Mouse (Mus musculus) right cerebral cortex, postnatal 10 days (tissue): ENCODE results near the gene Fam172a.

Source experiments
- DNase-seq, 2 experiments: peaks; one replicate each; pipeline ENCODE4 v3.0.0; 2021; ENCODE audit warnings: low spot score in 2 of 2

Fam172a gene

DNA sequence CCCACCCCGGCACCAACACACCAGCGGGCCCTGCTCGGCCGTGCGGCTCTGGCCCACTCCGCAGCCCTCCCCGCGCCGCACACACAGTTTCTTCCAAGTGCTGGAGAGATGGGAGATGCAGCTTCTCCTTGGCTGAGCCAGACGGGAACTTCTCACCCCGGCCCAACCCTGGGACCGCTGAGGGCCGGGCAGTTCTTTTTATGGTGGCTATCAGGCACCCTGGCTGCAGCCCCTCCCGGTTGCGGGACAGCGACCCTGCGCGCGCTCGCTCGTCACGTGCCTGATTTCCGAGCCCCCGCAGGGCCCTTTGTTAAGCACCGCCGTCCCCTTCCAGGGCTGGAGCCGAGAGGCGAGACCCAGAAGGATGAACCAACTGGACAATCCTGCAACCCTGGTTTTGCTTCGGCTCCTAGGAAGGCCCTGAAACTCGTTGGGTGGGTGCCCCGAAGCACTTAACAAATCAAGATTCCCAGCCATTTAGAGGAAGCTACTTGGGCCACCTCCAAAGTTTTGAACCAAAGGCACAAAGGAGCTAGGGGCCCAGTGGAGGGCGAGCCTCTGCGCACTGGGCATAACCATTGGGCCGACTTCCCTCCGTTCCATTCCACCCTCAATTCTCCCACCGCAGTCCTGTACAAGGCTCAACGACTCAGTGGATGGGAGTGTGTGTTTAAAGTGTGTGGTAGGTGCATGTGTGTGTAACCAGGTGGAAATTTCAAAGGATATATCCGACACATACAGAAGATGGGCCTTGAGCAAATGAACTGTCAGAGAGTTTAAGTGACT lies 477.7 kb downstream of the Fam172a start:
- DNase-seq, result peak in 1 of 2 experiments; percentile 58

DNA sequence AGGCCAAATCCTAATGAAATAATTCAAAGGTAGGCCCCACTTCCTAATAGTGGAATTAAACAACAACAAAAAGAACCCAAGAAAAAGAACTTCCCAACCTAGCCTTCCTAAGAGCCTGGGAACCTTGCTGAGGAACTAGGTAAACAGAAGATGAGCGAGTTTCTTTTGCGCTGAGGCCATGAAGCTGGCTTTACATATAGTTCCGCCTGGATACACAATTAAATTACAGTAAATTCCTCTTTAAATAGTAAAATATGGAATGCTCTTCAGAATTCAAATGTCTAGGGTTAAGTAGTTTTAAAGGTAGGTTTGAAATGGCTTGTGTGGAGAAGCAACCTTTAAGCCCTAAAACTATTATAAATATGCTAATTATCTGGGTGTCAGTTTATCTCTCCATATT lies 478.4 kb downstream of the Fam172a start:
- DNase-seq, result no peak

DNA sequence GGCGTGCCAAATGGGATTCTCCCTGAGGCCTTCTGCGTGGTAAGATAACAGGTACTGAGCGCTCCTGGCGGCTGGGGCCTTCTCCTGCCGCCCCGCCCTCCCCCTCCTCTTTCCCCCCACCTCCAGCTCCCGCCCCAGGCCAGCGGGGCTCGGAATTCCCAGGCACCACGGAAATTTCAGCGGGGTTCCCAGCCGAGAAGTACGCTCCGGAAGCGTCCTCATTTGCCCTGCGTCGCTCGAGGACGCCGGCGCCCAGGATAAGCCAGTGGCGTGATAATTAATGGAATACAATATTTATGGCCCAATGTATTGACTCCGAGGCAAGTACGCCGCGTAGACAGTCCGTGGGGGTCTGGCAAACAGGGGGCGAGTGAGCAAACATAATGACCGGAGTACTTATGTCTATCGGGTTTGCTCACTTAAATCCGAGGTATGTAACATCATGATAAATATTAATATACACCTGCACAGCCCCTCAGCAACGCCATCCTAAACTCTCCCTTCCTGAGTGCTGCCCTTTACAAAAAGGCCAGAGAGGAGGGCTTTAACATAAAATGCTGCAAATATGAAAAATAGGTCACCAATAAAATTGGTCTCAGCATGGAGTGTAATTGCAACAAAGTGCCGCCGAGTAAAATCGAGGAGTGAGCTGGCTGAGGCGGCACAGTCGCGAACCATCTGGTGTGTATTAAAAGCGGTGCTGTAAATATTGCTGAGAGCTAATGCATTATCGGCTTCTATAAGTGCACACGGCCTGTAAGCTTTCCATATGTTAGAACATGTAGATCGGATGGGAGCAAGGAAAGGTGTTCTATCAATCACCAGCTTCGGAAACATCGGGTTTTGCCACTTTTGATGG lies 479.5 kb downstream of the Fam172a start:
- peak; percentile 57 to 67 for DNase-seq

DNA sequence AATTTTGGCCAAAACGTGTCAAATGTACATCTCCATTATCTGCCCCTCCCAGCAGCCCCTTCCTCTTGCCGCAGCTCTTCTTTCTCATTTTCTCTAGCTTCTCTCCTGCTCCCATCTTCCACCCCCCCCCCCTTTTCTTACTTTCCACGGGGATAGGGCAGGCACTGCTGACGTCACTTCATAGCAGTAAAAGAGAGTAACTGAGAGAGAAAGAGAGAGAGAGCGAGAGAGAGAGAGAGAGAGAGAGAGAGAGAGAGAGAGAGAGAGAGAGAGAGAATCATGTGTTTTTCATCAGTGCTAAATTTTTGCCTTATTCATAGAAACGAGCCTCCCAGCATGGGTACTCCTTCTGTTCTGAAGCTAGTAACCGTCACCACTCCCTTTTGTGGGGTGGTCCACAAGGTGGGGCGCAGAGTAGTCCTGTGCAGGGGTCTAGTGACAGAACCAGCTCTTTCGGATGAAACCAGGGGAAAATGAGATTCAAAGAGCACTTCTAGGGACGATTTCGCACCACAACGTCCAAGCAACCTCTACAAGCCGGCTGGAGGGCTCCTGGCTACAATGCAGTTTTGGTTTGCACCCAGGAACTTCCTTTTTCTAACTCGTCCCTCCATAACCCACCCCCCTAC lies 480.2 kb downstream of the Fam172a start:
- peak in 1 of 2 experiments; percentile 48 for DNase-seq

DNA sequence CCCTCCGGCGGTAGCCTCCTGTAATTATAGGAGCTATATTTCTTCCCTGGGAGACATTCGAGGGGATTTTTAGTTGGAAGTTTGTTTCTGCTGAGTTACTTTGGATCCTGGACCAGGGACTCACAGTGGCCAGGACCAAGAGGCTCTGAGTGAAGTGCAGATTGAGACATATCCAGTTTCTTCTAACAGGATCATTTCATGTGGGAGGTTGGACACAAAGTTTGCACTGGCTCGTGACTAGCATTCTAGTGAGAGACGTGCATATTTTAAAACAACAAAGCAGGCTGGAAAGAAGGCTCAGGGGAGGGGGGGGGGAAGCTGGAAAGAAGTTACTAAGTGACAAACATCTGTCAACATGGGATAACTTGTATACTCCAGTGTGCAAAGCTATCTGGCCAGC lies 481.2 kb downstream of the Fam172a start:
- peak in 1 of 2 experiments; percentile 29 for DNase-seq

DNA sequence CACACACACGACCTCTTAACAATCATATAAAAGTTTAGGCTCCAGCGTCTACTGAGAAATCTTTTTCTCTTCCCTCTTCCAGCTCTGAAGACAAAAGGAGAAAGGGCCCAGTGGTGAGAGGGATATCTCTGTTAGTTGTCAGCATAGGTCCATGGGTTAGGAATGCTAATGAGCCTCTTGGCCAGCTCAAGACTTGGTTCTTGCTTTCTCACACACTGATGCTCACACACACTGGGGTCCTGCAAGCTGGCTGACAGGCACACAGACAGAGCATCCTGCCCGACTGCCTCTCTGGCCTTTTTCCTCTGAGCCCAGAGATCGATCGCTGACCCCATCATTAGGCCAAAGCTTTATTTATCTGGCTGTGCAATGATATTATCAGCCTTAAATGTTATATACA lies 482.2 kb downstream of the Fam172a start:
- DNase-seq, result peak in 1 of 2 experiments; percentile 56

DNA sequence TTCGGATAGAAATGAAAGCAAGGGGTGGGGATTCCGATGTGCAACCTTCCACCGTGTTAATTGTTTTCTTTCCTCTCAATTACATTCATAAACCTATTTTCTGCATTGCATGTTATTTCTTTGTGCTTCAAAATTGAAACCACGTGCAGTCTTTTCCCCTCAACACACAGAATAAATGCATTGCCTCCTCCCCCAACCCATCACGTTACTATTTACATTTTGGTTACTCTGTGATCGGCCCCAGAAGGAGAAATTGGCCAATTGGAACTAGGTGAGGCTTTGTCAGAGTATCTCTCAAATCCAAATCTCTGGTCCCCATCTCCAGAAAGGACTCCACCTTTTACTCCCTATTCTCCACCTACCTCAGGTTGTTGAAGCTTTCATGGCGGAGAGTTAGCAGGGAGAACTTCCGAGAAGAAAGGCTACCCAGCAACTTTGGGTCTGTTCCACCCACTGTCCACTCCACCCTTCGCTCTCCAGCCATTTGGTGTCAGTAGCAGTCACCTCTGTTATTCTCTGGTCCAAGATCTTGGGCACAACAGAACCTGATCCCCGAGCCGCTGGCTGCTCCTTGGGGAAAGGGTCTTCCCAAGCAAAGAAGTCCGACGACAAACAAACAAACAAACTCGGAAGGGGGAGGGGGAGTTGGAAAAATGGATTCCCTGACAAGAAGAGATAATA lies 483.1 kb downstream of the Fam172a start:
- DNase-seq, result peak in 1 of 2 experiments; percentile 29

DNA sequence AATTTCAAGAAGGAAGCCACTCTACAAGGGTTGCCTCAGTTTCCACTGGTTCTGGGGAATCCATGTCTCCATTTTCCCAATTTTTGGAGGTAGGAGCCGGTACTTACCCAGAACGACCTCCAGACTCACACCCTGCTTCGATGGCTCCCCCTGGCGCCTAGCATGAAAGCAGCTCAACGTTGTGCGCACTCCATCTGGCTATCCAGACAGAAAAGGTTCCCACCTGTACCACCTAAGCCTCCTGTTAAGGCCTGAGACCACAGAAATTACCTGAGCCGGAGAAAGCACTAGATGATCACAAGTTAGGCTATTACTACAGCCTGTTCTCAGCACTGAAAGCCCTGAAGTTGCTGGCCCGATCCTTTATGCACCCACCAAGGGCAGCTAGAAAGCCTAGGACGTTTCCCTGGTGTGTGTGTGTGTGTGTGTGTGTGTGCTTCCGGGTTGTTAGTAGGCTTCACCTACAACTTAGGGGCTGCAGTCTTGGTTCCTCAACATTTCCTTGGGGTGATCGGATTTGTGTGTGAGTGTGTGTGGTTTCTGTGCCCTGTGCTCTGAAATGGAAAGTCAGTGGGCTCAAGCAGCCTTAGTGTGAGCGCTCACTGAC lies 484.6 kb downstream of the Fam172a start:
- DNase-seq, result peak in 1 of 2 experiments; percentile 43

DNA sequence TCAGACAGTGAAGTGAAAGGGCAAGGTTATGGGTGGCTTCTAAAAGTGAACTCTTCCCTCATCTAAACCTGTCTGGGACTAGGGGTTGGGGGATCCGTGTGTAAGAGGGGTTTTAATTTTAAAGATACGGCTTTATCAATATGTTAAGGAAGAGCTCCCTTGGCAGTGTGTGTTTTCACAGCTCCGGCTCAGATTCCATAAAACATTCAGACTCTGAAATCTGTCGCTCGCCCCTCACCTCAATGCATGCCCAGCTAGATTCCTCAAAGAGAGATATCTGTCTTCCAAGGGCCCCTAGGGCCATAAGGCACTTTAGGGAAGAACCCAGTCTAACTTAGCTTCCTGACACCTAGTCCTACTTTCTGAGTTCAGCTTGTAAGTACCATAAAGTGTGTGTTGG lies 486.0 kb downstream of the Fam172a start:
- peak in 1 of 2 experiments; percentile 17 for DNase-seq

DNA sequence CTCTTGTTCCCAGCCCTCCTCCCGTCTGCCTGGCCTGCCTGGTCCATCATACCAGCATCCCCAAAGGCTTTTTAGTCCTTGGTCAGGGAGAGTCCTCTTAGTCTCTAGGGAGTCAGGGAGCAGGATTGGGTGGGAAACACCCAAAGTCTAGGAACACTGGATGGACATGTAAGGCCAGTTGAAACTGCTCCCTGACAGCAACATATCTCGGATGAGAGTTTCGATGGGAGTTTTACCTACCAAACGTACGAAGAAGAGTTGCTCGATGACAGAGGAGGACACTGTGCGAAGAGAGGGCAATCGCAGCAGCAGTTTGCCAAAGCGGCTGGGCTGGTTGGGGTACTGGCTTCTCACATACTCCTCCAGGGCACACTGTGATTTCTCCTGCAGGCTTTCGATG lies 487.8 kb downstream of the Fam172a start:
- DNase-seq, result peak in 1 of 2 experiments; percentile 25

DNA sequence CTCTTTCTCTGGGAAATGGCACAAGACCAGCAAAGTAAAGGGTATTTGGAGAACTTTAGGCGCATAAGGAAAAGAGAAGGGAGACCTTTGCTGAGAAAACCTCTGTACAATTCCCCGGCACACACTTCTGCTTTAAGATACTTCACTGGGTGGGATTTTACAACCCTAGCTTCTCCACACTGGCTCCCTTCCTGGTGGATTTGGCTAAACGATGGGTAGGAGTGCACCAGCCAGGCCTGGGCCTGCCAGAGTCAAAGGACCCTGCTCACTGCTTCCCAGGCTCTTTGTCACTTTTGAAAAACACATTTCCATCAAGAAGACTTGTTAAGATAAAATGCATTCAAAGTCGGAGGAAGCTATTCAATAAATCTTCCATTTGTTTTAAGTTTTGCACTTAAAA lies 491.4 kb downstream of the Fam172a start:
- peak; percentile 57 to 58 for DNase-seq

DNA sequence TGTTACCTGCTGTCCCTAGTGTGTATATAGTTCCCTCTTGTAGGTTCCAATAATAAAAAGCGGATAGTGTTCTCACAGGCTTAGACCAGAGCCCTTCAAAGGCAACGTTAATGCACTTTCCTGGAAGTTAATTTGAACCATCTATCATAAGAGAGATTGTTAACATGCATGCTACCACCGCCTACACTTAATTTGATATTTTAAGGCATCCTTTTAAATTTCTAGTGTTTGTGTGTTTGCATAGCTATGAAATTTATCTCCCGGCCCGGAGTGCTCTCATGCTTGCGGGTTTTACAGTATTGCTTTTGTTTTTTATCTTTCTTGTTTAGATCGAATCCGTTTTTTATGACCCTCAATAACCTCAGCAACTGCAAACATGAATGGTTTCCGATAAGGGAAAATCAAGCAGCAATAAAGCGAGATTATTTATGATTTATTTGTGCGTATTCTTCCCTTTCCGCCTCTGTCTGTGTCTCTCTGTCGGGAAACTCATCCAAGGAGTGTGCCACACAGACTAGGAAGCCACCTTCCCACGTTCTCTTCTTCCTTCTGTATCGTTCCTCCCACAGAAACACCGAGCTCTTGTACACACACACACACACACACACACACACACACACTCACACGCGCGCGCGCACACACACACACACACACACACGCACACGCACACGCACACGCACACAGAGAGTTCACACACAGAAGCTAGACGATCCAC lies 492.5 kb downstream of the Fam172a start:
- DNase-seq, result peak in 1 of 2 experiments; percentile 15

DNA sequence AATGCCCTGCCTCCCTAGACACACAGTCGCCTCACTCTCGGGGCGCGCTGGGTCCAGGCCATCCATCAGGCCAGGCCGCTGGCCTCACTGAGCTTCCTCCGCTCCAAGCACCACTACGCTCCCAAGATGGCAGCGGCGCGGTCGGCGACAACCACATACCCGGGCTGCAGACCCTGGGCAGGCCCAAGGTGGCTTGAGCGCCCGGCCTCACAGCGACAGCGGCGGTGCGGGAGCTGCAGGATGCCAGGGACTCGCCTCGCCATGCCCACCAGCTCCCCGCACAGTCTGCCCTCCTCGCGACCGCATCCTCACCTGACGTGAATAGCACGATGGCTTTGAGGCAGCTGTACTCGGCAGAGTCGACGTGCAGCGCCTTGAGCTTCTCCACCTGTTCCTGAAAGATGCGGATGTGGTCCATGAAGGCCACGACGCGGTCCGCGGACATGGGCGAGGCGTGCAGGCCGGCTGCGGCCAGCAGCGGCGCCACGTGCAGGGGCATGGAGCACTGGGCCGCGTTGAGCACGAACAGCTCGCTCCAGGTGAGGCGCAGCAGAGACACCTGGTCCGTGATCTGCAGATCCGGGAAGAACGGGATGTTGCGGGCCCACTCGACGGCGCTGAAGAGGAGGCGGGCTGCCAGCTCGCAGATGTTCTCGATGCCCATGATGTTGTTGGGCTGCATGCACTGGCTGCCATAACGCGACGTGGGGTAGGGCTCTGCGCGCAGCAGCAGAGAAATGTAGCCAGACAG lies 493.2 kb downstream of the Fam172a start:
- peak; percentile 58 to 60 for DNase-seq

DNA sequence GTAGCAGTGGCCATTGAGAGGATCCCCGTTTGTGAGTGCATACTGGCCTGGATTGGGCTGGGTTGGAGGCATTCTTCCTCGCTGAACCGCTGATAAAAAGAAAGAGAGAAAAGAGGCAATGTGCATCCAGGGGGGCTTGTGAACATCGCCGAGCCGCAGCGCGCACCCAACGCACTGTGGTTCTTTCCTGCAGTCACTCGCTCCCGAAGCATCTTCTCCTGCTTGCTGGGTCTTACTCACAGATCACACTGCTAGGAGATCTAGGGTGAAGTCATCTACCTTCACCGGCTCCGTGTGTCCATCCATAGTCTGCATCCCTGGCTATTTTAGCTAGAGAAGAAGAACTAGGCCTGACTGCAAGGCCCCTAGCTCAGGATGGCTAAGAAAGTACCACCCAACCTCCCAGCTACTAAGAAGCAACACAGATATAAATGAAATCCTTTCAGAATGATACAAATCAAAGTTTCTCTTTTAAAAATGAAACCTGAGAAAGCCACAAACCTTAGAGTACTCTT lies 493.8 kb downstream of the Fam172a start:
- peak; percentile 50 to 52 for DNase-seq

DNA sequence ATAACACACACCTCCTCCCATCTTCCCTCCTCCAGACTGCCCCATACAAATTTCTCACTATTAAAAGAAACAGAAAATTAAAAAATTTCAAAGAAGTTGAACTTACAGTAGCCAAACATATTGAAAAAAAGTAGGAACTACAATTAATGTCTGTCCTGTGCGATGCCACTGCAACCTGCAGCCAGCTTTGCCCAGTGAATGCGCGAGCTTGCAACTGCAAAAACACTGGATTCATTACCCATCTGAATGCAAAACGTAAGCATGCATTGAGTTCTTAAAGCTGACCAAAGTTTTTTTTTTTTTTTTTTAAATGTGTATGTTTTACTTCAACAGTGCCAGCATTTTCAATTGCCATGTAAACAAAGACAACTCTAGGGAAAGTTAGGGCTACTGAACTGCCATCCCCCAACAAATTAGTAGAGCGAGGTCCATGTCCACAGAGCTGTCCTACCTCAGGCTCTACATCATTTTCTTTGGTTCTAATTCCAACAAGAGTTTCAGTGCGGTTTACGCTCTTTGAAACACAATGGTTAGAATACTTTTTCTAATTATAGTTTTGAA lies 494.5 kb downstream of the Fam172a start:
- DNase-seq, result peak; percentile 28 to 30

DNA sequence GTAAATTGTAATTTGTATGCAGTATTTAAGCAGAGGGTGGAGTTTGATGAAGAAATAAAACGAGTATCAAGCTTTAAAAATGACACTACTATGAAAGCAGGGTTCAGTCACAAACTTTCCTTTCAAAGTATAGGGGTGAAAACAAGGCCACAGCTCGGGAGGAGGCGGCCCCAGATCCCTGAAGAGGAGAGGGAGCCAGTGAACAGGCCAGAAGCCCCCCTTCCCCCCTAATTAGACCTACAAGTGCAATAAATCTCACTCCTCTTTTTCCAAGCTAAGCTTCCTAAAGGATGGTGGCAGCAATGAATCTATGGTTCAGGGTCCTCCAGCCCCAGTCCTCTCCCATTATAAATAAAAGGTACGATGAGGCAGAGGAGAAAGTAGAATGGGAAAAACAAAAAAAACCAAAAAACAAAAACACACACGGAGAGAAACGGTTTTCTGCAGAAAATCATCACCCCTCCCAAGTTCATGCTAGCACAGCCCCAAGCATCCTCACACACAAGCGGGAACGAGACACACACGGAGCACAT lies 495.5 kb downstream of the Fam172a start:
- peak; percentile 28 to 34 for DNase-seq

DNA sequence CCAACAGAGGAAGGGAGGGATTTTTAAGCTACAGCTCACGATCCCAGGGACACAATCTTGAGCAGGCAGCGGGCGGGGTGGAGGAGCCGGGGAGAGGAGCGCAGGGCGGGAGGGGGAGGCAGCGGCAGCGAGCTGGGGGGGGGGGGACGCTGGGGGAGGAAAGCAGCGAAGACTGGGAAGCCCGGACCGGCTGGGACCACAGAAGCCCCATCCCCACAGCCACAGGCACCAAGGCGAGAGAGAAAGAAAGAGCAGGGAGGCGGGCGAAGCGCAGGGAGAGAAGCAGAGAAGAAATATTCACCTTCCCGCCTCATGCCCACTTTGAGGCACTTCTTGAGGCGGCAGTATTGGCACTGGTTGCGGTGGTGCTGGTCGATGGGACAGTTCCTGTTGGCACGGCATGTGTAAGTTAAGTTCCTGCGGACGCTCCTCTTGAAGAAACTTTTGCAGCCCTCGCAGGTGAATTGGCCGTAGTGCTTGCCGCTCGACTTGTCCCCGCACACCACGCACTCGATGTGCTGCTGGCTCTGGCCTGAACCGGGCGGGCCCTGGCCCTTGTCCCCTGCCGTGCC lies 496.1 kb downstream of the Fam172a start:
- peak; percentile 46 to 56 for DNase-seq

DNA sequence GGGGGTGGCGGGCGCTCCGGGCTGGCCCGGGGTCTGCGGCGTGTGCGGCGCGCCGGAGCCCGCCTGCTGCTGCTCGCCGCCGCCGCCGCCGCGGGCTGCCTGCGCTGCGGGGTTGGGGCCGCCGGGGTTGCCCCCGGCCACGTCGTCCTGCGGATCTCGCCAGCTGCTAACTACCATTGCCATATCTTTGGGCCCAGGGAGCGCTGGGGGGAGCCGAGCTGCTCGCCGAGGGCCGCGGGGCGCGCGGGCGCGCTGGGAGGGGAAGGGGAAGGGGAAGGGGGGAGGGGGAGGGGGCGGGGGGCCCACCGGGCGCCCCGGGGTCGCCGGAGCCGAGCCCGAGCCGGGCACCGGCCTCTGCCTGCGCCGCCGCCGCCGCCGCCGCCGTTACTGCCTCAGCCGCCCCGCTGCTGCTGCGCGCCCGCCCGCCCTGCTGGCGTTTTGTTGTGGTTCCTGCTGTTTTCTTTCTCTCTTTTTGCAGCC lies 496.6 kb downstream of the Fam172a start:
- DNase-seq, result peak; percentile 51 to 54
